Mouse (Mus musculus) gastrocnemius, adult 2 months (tissue): ENCODE data around the gene Disp1. TPM values are rescaled to one million over a fixed set of nuclear protein-coding genes. Genes with fewer than 3 reads are reported as not detected.
A peak's percentile ranks its signal among the peaks of the same experiment; 100 is the strongest.

Experiments
- DNase-seq: peaks from one replicate; pipeline ENCODE4 v3.0.0; 2022
- H3K27ac ChIP-seq: fragments of 200-600 bp; 2 replicates; pipeline ENCODE4 v1.8.1; 2022; ENCODE audit warnings: mild to moderate bottlenecking
- H3K4me3 ChIP-seq: fragments of 200-600 bp; 2 replicates; pipeline ENCODE4 v1.8.1; 2022; ENCODE audit warnings: mild to moderate bottlenecking, moderate library complexity
- CTCF ChIP-seq: fragments of 200-600 bp; IDR thresholded peaks from 2 replicates; pipeline ENCODE4 v1.8.1; 2022; ENCODE audit warnings: antibody characterized with exemption, mild to moderate bottlenecking, moderate library complexity
- intact Hi-C: fragments of 180-260 bp; cut with DNase I; formaldehyde crosslinking; loops from one replicate; pipeline ENCODE4 v1.15.1; 2025
- total RNA-seq, 2 experiments: library from RNA; stranded (reverse); gene quantifications; 2 replicates each; pipeline ENCODE4 v1.2.3; 2021

The Disp1 gene
- total RNA-seq, 2 experiments from 2014 or later = 3.3 to 4.6 TPM

DNA sequence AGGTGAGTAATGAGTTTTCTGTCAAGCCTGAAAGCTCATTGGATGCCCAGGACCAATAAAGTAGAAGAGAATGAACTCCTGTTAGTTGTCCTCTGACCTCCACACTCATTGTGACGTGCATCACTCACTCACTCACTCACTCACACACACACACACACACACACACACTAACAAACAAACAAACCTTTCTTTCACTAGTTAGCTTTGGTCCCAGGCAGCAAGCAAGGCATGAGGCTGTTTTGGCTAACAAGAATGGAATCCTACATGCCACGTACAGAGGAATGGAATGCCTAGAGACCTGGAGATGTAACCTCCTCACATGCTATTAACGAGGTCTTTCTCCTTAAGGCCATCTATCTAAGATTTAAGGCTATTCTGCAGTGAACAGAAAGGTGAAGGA, 97.6 kb downstream of the Disp1 start:
- intact Hi-C loops = no loop called here
- no peak overlapping the region for H3K4me3 ChIP-seq
- no peak for DNase-seq
- no peak for TF ChIP-seq CTCF
- H3K27ac ChIP-seq = no peak overlapping the region

GRCm38 (mm10) chr1:183120341-183120923, 100.9 kb downstream of the Disp1 start:
- TF ChIP-seq CTCF = no peak
- H3K4me3 ChIP-seq = peak overlapping the region; percentile 42
- H3K27ac ChIP-seq = peak overlapping the region; percentile 76
- peak; percentile 60 for DNase-seq
- intact Hi-C loops = no loop called here

DNA sequence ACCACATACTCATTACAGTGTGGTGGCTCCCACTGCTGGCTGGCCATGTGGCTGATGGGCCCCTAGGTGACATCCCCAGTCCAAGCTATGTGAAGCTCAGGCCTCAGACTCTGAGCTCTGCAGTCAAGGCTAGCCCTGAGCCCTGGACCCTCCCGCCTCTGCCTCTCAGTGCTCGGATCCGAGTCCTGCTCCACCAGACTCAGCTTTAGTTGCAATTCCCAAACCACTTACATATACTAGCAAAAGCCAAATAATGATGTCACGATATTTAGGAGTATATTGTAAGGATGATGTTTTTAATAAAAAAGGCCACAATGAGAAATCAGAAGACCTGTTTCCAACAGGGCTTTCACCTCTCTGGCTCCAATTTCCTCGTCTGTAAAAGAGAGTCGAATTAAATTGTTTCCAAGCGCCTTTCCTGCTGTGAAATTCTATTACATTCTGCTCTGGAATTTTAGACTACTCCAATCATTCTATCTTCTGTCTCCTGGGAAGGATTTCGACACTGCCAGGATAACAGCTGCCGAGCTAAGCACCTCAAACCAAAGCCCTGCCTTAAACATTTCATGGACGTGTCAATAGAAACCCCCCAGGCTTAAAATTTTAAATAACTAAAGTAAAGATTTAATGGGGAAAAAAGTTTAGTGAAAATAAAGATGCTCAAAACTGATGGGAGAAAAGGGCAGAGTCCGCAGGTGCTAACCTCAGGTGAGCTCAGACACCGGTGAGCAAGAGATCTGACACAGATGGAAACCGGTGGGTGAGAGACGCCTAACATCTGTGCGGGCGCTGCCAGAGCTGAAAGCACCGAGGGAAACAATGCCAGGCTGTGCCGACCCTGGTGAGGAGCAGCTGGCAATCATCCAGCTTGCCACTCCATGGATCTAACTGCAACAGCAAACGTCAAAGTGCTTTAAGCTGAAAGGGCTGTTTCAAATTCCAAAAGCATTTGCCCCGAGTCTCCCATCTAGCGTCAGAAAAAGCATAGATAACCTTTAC, 103.2 kb downstream of the Disp1 start:
- H3K27ac ChIP-seq = peak overlapping the region; percentile 68
- peak; percentile 40 for DNase-seq
- H3K4me3 ChIP-seq = no peak overlapping the region
- intact Hi-C loops = no loop called here
- TF ChIP-seq CTCF = no peak

GRCm38 (mm10) chr1:183116946-183117826, 104.1 kb downstream of the Disp1 start:
- TF ChIP-seq CTCF = no peak
- no peak overlapping the region for H3K4me3 ChIP-seq
- DNase-seq = peak; percentile 35
- H3K27ac ChIP-seq = peak overlapping the region; percentile 68
- intact Hi-C loops = no loop called here

DNA sequence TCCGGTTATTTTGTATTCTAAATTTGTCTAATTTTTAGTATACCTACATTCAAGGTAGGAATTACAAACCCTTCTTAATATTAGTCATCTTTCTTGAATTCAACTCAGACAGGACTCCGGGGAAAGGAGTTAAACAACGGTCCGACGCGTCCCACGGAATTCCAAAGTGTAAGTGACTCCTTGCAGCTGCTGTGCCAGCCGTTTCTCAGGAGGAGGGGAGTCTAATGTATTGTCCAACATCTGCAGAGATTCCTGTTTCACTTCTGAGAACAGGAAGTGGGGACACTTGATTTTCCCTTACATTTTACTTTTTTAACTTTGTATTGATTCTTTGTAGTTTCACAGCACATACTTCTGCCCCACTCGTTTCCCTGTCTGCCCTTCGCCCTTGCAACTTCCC, 104.9 kb downstream of the Disp1 start:
- no peak for TF ChIP-seq CTCF
- no peak for DNase-seq
- no peak overlapping the region for H3K4me3 ChIP-seq
- peak overlapping the region; percentile 24; the same call in 1 of the 2 replicates for H3K27ac ChIP-seq
- intact Hi-C loops = no loop called here

- DNase-seq = no peak
- H3K27ac ChIP-seq = no peak overlapping the region
- intact Hi-C loops = no loop called here
- H3K4me3 ChIP-seq = no peak overlapping the region
- TF ChIP-seq CTCF = no peak
Measured at GRCm38 (mm10) chr1:183115076-183115475, 106.2 kb downstream of the Disp1 start.

- TF ChIP-seq CTCF = no peak
- no peak for DNase-seq
Measured at GRCm38 (mm10) chr1:183114554-183114953, 106.8 kb downstream of the Disp1 start.

GRCm38 (mm10) chr1:183113546-183113945, 107.8 kb downstream of the Disp1 start:
- no peak for TF ChIP-seq CTCF
- intact Hi-C loops = no loop called here
- no peak for DNase-seq
- Histone ChIP-seq H3K27ac (peak overlapping the region; percentile 57), H3K4me3 (no peak overlapping the region)

More at GRCm38 (mm10) chr1:183114554-183114953, 106.8 kb downstream of the Disp1 start:
- Histone ChIP-seq H3K4me3 (no peak overlapping the region), H3K27ac (peak overlapping the region; percentile 9; the same call in 1 of the 2 replicates)
- intact Hi-C loops = no loop called here

DNA sequence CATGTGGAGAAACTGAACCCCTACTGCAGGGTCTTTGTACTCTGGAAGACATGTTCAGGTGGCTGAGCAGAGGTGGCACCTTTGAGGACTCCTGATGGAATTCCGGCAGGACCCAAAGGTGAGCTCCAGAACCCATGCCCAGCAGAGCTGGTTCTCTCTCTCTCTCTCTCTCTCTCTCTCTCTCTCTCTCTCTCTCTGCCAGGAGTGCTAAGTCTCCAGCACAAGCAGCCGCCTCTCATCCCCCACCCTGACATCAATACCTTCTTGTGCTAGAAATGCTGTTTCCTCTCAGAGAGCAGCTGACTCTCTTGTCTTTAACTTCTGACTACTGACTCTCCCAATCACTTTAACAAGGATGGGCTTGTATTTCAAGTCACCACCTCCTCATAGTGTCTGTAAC, 113.8 kb downstream of the Disp1 start:
- no peak for DNase-seq
- no peak for TF ChIP-seq CTCF
- intact Hi-C loops = no loop called here

GRCm38 (mm10) chr1:183104696-183105095, 116.6 kb downstream of the Disp1 start:
- H3K27ac ChIP-seq = no peak overlapping the region
- intact Hi-C loops = no loop called here
- TF ChIP-seq CTCF = no peak
- H3K4me3 ChIP-seq = no peak overlapping the region
- no peak for DNase-seq

More for the DNA sequence above, 113.8 kb downstream of the Disp1 start:
- Histone ChIP-seq H3K27ac (no peak overlapping the region), H3K4me3 (no peak overlapping the region)

GRCm38 (mm10) chr1:183102775-183103174, 118.5 kb downstream of the Disp1 start:
- Histone ChIP-seq H3K27ac (no peak overlapping the region), H3K4me3 (no peak overlapping the region)
- intact Hi-C loops = no loop called here
- TF ChIP-seq CTCF = no peak
- no peak for DNase-seq

- intact Hi-C loops = no loop called here
- no peak for TF ChIP-seq CTCF
- DNase-seq = no peak
- Histone ChIP-seq H3K27ac (no peak overlapping the region), H3K4me3 (no peak overlapping the region)
Measured at GRCm38 (mm10) chr1:183102153-183102552, 119.2 kb downstream of the Disp1 start.

DNA sequence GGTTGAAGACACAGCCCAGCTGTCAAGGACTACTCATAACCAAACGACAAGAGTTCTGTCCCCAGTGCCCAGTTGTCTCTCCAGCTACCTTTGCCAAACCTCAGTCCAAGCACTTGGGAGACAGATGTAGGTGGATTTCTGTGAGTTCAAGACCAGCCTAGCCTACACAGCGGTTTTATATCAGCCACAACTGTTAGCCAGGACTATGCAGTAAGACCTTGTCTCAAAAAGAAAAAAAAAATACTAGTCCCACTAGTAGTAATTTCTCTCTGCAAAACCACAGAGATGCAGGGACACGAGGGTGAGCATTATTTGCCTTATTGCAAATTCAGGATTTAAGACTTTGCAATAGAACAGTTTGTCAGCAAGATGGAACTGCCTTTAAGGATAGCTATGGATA, 120.0 kb downstream of the Disp1 start:
- intact Hi-C loops = no loop called here
- no peak overlapping the region for H3K4me3 ChIP-seq
- TF ChIP-seq CTCF = no peak
- no peak for DNase-seq
- no peak overlapping the region for H3K27ac ChIP-seq
